Mouse (Mus musculus): ENCODE data around the gene Cysrt1. TPM values are rescaled to one million over a fixed set of nuclear protein-coding genes. Genes with fewer than 3 reads are reported as not detected.
A peak's percentile ranks its signal among the peaks of the same experiment; 100 is the strongest.

Cysrt1 gene
- polyA plus RNA-seq, 1 experiment = 120 TPM

- 36% methylated on average over 1 of the region's 1 CpGs for WGBS
- Histone ChIP-seq H3K4me1 (ENCODE audit: control insufficient read depth, insufficient read depth, low read length) (peaks cover 23% of the 10 kb centered on the region), H3K4me3 (replicated peaks; ENCODE audit: extremely low read depth, low read depth, low read length) (no peak overlapping the region)
- DNase-seq = no peak
- no peak for TF ChIP-seq CTCF (IDR thresholded peaks at IDR 0.05; ENCODE audit: insufficient read depth, low read length)
- no peak for TF ChIP-seq POLR2A (IDR thresholded peaks at IDR 0.05; ENCODE audit: borderline replicate concordance, extremely low read depth, low read depth, low read length)
Measured at GRCm38 (mm10) chr2:25286314-25286713, 44.1 kb upstream of the Cysrt1 start.

GRCm38 (mm10) chr2:25285551-25285950 lies 43.3 kb upstream of the Cysrt1 start:
- no peak for TF ChIP-seq POLR2A (IDR thresholded peaks at IDR 0.05; ENCODE audit: borderline replicate concordance, extremely low read depth, low read depth, low read length)
- no peak for TF ChIP-seq CTCF (IDR thresholded peaks at IDR 0.05; ENCODE audit: insufficient read depth, low read length)
- no peak overlapping the region for H3K4me3 ChIP-seq (replicated peaks; ENCODE audit: extremely low read depth, low read depth, low read length)
- WGBS = 69% methylated on average over 2 of the region's 2 CpGs
- peaks cover 20% of the 10 kb centered on the region for H3K4me1 ChIP-seq (ENCODE audit: control insufficient read depth, insufficient read depth, low read length)
- DNase-seq = no peak

GRCm38 (mm10) chr2:25278928-25279882 lies 37.0 kb upstream of the Cysrt1 start:
- Histone ChIP-seq H3K4me3 (replicated peaks; ENCODE audit: extremely low read depth, low read depth, low read length) (no peak overlapping the region), H3K4me1 (ENCODE audit: control insufficient read depth, insufficient read depth, low read length) (no peaks in the 10 kb centered on the region)
- DNase-seq = peak; percentile 77
- 64% methylated on average over 13 of the region's 13 CpGs for WGBS
- TF ChIP-seq POLR2A (IDR thresholded peaks at IDR 0.05; ENCODE audit: borderline replicate concordance, extremely low read depth, low read depth, low read length) (no peak), CTCF (IDR thresholded peaks at IDR 0.05; ENCODE audit: insufficient read depth, low read length) (peak; percentile 75)

GRCm38 (mm10) chr2:25273010-25273409 lies 30.8 kb upstream of the Cysrt1 start:
- WGBS = 29% methylated on average over 16 of the region's 16 CpGs
- H3K4me1 ChIP-seq (ENCODE audit: control insufficient read depth, insufficient read depth, low read length) = peaks cover 12% of the 10 kb centered on the region
- peak overlapping the region; percentile 72 for H3K4me3 ChIP-seq (replicated peaks; ENCODE audit: extremely low read depth, low read depth, low read length)
- DNase-seq = no peak
- no peak for TF ChIP-seq CTCF (IDR thresholded peaks at IDR 0.05; ENCODE audit: insufficient read depth, low read length)
- no peak for TF ChIP-seq POLR2A (IDR thresholded peaks at IDR 0.05; ENCODE audit: borderline replicate concordance, extremely low read depth, low read depth, low read length)

- Histone ChIP-seq H3K4me1 (ENCODE audit: control insufficient read depth, insufficient read depth, low read length) (peaks cover 12% of the 10 kb centered on the region), H3K4me3 (replicated peaks; ENCODE audit: extremely low read depth, low read depth, low read length) (peak overlapping the region; percentile 72)
- WGBS = under 1% methylated on average over 29 of the region's 29 CpGs
- TF ChIP-seq CTCF (IDR thresholded peaks at IDR 0.05; ENCODE audit: insufficient read depth, low read length) (no peak), POLR2A (IDR thresholded peaks at IDR 0.05; ENCODE audit: borderline replicate concordance, extremely low read depth, low read depth, low read length) (no peak)
- no peak for DNase-seq
Measured at GRCm38 (mm10) chr2:25272515-25272914, 30.3 kb upstream of the Cysrt1 start.

GRCm38 (mm10) chr2:25271827-25272511 lies 29.7 kb upstream of the Cysrt1 start, which contains the start of the genes Ssna1 and Anapc2:
Ssna1 (minus strand) TSS chr2:25272438.
Anapc2 (plus strand) TSS chr2:25272478.
- TF ChIP-seq CTCF (IDR thresholded peaks at IDR 0.05; ENCODE audit: insufficient read depth, low read length) (no peak), POLR2A (IDR thresholded peaks at IDR 0.05; ENCODE audit: borderline replicate concordance, extremely low read depth, low read depth, low read length) (peak; percentile 89; the same call in 1 of the 2 replicates)
- under 1% methylated on average over 55 of the region's 55 CpGs for WGBS

GRCm38 (mm10) chr2:25267746-25268309 lies 25.6 kb upstream of the Cysrt1 start:
- TF ChIP-seq CTCF (IDR thresholded peaks at IDR 0.05; ENCODE audit: insufficient read depth, low read length) (no peak), POLR2A (IDR thresholded peaks at IDR 0.05; ENCODE audit: borderline replicate concordance, extremely low read depth, low read depth, low read length) (no peak)
- H3K4me3 ChIP-seq (replicated peaks; ENCODE audit: extremely low read depth, low read depth, low read length) = no peak overlapping the region
- WGBS = 78% methylated on average over 4 of the region's 4 CpGs
- H3K4me1 ChIP-seq (ENCODE audit: control insufficient read depth, insufficient read depth, low read length) = peaks cover 16% of the 10 kb centered on the region
- no peak for DNase-seq

More at GRCm38 (mm10) chr2:25271827-25272511, 29.7 kb upstream of the Cysrt1 start, which contains the start of the genes Ssna1 and Anapc2:
- peak; percentile 98 for DNase-seq
- Histone ChIP-seq H3K4me3 (replicated peaks; ENCODE audit: extremely low read depth, low read depth, low read length) (peak within 1 kb of the TSS; percentile 72), H3K4me1 (ENCODE audit: control insufficient read depth, insufficient read depth, low read length) (peaks cover 12% of the 10 kb centered on the region)

GRCm38 (mm10) chr2:25267241-25267640 lies 25.0 kb upstream of the Cysrt1 start:
- no peak overlapping the region for H3K4me3 ChIP-seq (replicated peaks; ENCODE audit: extremely low read depth, low read depth, low read length)
- TF ChIP-seq POLR2A (IDR thresholded peaks at IDR 0.05; ENCODE audit: borderline replicate concordance, extremely low read depth, low read depth, low read length) (no peak), CTCF (IDR thresholded peaks at IDR 0.05; ENCODE audit: insufficient read depth, low read length) (no peak)
- no peak for DNase-seq
- peaks cover 15% of the 10 kb centered on the region for H3K4me1 ChIP-seq (ENCODE audit: control insufficient read depth, insufficient read depth, low read length)

DNA sequence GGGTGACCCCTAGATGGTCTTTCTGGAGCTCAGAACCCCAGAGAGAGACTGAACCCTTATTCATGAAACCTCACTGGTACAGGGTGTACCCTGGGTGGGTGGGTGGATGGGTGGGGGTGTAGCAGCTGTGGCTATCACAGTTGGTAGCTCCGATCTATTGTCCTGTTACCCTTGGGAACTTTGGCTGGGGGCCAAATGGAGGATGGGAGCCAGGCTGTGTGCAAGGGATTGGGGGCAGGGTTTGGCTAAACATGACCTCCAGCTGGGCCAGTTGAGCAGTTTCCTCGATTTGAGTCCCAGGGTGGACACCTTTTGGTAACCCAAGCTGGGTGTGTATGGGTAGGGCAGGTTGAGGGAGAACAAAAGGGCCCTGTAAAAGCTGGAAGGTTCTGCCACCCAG lies 24.5 kb upstream of the Cysrt1 start:
- TF ChIP-seq POLR2A (IDR thresholded peaks at IDR 0.05; ENCODE audit: borderline replicate concordance, extremely low read depth, low read depth, low read length) (no peak), CTCF (IDR thresholded peaks at IDR 0.05; ENCODE audit: insufficient read depth, low read length) (no peak)
- Histone ChIP-seq H3K4me1 (ENCODE audit: control insufficient read depth, insufficient read depth, low read length) (peaks cover 15% of the 10 kb centered on the region), H3K4me3 (replicated peaks; ENCODE audit: extremely low read depth, low read depth, low read length) (no peak overlapping the region)
- WGBS = 20% methylated on average over 2 of the region's 2 CpGs
- no peak for DNase-seq

All from lung, adult 2 months (tissue).